Mouse (Mus musculus) gastrocnemius, adult 8-10 months (tissue): ENCODE measurements around the gene Klk8. TPM values are rescaled to one million over a fixed set of nuclear protein-coding genes. Genes with fewer than 3 reads are reported as not detected.

ENCODE experiments used
- DNase-seq, 2 experiments: peaks; one replicate each; pipeline ENCODE4 v3.0.0; 2022; ENCODE audit warnings: low spot score in 2 of 2
- total RNA-seq, 4 experiments: library from RNA; stranded (reverse); gene quantifications; 2 replicates each; pipeline ENCODE4 v1.2.4; 2022

The Klk8 gene
- total RNA-seq, 4 experiments from 2014 or later = 0.63 to 1.7 (median 0.95) TPM

- DNase-seq = no peak
Observed at GRCm38 (mm10) chr7:43789295-43789694, 8.1 kb upstream of the Klk8 start.

GRCm38 (mm10) chr7:43791591-43791990 is 5.8 kb upstream of the Klk8 start, which contains the start of gene Klk9:
TSS of gene Klk9 (plus strand) at chr7:43791891.
- no peak for DNase-seq

DNA sequence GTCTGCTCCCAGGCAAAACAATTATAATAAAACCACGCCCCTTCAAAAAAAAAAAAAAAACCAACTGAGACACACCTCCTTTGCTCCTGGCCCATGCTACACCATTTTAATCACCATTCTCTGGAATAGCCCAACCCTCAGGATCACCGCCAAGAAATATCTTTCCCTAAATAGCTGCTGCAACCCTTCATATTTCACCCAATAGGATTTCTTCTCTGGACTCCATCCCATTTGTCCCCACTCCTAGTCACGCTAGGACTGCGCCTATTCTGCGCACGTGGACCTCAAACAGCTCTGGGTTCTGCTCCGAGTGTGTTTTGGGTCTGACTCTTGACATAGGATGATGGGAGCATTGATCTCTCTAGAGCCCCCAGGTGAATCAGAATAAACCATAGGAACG is 1.0 kb upstream of the Klk8 start:
- no peak for DNase-seq

- DNase-seq = no peak
Observed at GRCm38 (mm10) chr7:43797844-43798462, 576 bp downstream of the Klk8 start.

DNA sequence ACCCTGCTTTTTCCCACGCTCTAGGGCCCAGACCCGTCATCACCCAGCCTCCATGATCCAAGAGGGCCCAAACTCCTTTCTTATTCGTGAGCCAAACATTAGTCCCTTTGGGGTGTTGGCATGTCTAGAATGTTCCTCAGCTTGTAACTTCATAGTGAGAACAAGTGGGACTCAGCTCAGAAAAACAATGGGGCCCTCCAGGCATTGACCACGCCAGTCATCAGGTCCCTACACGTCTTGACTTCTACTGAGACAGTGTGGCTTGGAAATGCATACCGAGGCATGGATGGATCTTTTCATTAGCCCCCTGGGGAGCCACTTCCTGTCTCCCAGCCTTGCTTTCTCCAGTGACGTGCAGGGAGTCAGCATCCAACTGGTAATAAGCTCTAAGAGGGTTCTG is 2.5 kb downstream of the Klk8 start:
- no peak for DNase-seq

DNA sequence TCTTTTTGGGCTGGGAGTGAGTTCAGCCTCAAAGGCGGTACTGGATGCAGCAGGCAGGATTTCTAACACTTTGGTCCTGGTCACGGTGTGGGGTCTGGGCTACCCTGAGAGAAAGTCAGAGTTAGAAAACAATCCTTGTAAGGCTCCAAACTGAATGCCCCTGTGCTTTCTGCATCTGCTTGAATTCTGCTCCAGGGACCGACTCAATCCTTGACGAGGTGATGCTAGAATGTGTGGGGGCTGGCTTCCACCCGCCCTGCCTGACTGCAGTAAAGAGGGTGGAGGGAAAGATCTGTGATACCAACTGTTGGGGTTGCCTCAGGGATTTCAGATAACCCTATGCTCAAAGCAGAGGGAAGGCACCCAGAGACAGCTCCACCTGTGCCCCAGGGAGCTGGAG is 13.6 kb downstream of the Klk8 start, which contains the start of gene Klk7:
Gene Klk7, plus strand, starts transcription at position 301 of the 400 bp plus-strand sequence.
- no peak for DNase-seq

GRCm38 (mm10) chr7:43815211-43815610 is 17.8 kb downstream of the Klk8 start:
- no peak for DNase-seq

DNA sequence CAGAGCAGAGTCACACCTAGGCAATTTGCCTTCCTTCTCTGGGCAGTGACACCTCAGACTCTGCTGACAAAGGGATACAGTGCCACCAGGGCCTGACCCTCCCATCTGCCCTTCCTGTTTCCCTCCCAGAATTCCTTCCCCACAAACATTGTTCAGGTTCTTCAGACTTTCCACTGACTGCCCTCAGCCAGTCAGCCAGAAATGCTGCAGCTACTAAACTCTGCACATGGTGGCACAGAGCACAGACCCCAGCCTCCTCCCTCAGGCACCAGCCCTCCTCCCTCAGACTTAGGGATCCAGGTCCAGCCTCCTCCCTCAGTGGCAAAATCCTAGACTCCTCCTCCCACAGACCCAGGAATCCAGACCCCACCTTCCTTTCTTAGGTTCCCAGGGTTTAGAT is 19.4 kb downstream of the Klk8 start:
- no peak for DNase-seq

DNA sequence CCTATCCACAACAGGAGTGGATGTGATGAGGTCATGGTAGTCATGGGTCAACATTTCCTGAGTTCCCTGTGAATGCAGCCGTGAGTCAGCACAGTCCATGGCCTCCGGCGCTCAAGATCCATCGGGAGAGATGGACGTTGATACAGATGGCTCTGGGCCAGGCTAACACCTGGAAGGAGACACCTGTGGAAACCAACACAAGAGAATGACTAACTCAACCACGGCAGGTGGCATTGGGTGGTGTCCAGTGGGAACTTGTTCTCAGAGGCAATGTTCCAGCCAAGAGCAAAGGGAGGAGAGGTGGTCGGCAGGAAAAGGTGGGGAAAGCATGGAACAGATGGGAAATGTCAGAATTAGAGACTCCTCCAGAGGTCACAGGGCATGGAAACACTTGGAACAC is 24.2 kb downstream of the Klk8 start:
- no peak for DNase-seq

DNA sequence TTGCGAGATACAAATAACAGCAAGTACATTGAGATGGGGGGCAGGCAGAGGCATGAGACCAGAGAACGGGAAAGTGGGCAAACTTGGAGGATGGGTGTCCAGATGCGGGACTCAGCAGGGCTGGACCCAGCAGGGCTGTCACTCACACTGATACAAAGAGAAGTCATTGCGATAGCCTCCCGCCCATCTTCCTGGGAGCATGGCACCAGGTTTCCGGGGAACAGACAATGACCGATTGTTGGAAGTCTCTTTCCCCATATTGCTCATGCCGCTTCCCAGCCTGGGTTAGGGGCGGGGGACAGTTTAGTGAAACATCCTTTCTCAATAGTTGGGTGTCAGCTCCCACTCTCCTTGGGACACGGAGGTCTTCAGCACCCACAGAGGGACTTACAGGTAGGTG is 26.8 kb downstream of the Klk8 start, which contains the start of gene Klk6:
Gene Klk6, plus strand, starts transcription at position 301 of the 400 bp plus-strand sequence.
- DNase-seq = no peak

DNA sequence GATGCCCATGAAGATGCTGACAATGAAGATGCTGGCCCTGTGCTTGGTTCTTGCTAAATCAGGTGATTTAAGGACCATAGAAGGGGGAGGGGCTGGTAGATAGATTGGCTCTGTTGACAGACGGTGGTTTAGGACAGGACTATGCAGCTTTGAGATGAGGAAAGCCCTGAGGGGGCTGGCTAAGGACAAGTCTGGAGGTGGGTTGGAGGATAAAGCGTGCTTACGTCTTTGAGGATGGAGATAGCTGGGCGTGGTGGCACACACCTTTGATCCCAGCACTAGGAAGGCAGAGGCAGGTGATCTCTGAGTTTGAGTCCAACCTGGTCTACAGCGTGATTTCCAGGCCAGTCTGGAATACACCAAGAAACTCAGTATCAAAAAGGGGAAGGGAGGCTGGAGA is 28.7 kb downstream of the Klk8 start:
- no peak for DNase-seq

DNA sequence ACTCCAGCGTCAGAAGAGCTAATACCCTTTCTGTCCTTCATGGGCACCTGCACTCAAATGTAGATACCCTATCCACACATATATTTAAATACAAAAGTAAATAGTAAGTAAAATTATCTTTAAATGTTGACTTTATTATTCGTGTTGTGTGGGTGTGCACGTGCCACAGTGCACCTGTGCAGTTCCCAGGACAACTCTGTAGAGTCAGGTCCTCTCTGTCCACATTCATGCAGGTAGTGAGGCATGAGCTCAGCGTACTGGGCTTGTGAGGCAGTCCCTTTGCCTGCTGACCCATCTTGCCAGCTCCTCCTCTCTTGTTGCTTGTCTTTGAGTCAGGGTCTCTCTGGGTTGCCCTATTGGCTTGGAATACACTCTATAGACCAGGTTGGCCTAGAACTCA is 30.3 kb downstream of the Klk8 start:
- DNase-seq = no peak

GRCm38 (mm10) chr7:43829006-43829405 is 31.6 kb downstream of the Klk8 start:
- no peak for DNase-seq

- no peak for DNase-seq
Observed at GRCm38 (mm10) chr7:43841701-43842100, 44.3 kb downstream of the Klk8 start, which contains the start of gene Klk5. TSS of gene Klk5 (plus strand) at chr7:43841971.

- DNase-seq = no peak
Observed at GRCm38 (mm10) chr7:43843801-43844200, 46.4 kb downstream of the Klk8 start.

GRCm38 (mm10) chr7:43851616-43852015 is 54.2 kb downstream of the Klk8 start:
- DNase-seq = no peak

Other genes with a start within 250 kb of the Klk8 start
- under 1 TPM; 0.16 to 0.43 (median 0.33) TPM for gene Zfp658, start 235.3 kb upstream of the Klk8 start, total RNA-seq
- gene Zfp719, start 218.0 kb upstream of the Klk8 start, total RNA-seq = 1 to 10 TPM; 3.6 to 3.9 (median 3.8) TPM
- gene Zfp819, start 190.4 kb upstream of the Klk8 start, total RNA-seq = not detected
- gene Ceacam18, start 162.9 kb upstream of the Klk8 start, total RNA-seq = not detected
- gene Siglece, start 137.4 kb upstream of the Klk8 start, total RNA-seq = under 1 TPM; 0.12 to 0.25 (median 0.16) TPM
- gene Ctu1, start 125.6 kb upstream of the Klk8 start, total RNA-seq = 1 to 10 TPM; 2.1 to 3.2 (median 2.6) TPM
- gene Klk14, start 107.2 kb upstream of the Klk8 start, total RNA-seq = under 1 TPM in 1 of 4 experiments, not detected in 3; 0.19 TPM
- not detected for gene Klk13, start 85.0 kb upstream of the Klk8 start, total RNA-seq
- not detected for gene Klk12, start 28.7 kb upstream of the Klk8 start, total RNA-seq
- gene Klk11, start 23.0 kb upstream of the Klk8 start, total RNA-seq = under 1 TPM in 1 of 4 experiments, not detected in 3; 0.40 TPM
- under 1 TPM; 0.27 to 0.53 (median 0.31) TPM for gene Klk10, start 16.5 kb upstream of the Klk8 start, total RNA-seq
- gene Klk9, start 5.7 kb upstream of the Klk8 start, total RNA-seq = not detected
- not detected for gene Klk7, start 13.7 kb downstream of the Klk8 start, total RNA-seq
- not detected for gene Klk6, start 26.9 kb downstream of the Klk8 start, total RNA-seq
- gene Klk5, start 44.4 kb downstream of the Klk8 start, total RNA-seq = not detected
- gene Klk4, start 83.6 kb downstream of the Klk8 start, total RNA-seq = not detected
- not detected for gene Klk15, start 136.2 kb downstream of the Klk8 start, total RNA-seq
- gene Klk1b8, start 153.1 kb downstream of the Klk8 start, total RNA-seq = not detected
- not detected for gene Klk1b1, start 169.2 kb downstream of the Klk8 start, total RNA-seq
- gene Klk1b9, start 178.5 kb downstream of the Klk8 start, total RNA-seq = not detected
- not detected for gene Klk1b11, start 198.3 kb downstream of the Klk8 start, total RNA-seq
- gene Klk1b26, start 214.6 kb downstream of the Klk8 start, total RNA-seq = 1 to 10 TPM in 1 of 4 experiments, not detected in 3; 1.3 TPM